Mouse (Mus musculus) erythroblast, embryonic 14.5 days (primary cell): ENCODE data around the gene Thsd7b.

ENCODE experiments used
- GATA1 ChIP-seq: IDR thresholded peaks from 2 replicates; pipeline ENCODE4 v1.6.1; 2012; ENCODE audit warnings: low read length, inconsistent platforms, mixed read lengths
- TAL1 ChIP-seq: IDR thresholded peaks from 3 replicates; pipeline ENCODE4 v1.6.1; 2012; ENCODE audit warnings: low read length, inconsistent platforms, mixed read lengths

DNA sequence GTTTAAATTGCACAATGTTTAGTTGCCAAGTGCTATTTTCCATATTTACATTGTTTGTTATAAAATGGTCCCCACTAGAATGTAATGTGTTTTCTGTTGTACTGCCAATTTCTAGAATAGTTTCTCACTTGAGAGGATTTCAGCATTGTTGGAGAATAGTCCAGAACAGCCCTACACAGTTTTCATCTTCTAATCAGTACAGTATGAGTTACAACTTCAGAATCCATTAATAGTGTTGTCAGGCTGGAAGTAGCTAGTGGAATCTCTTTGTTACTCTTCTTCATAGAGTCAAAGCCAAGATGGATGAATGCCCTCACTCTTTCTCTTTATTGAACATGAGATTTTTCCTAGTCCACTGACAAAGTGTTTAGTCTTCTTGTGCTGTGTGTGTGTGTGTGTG is 525.4 kb downstream of the Thsd7b start:
- TF ChIP-seq TAL1: no peak
- no peak for TF ChIP-seq GATA1
